Mouse (Mus musculus): ENCODE data around the gene Ugt1a9.

DNA sequence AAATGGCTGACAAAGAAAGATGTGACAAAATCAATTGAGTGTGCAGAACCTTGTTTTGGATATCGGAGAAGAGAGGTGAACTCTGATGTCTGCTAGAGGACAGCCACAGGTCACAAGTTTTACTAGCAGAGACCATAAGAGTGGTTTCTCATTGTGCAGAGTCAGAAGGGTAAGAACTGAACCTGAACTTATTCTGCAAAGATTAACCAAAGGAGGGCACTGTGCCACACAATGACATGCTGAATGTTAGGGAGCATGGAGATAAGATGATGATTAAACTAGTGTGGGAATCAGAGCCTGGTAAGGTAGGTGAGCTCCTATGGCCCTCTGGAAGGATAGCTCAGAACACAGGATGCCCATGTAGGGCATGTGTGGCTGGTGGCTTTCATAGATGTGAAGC, 125.1 kb downstream of the Ugt1a9 start:
- no peak for TF ChIP-seq POLR2A (IDR thresholded peaks at IDR 0.05; ENCODE audit: control insufficient read depth, extremely low read depth, insufficient read depth, low read length, poor library complexity)
- no peak for TF ChIP-seq CTCF (IDR thresholded peaks at IDR 0.05; ENCODE audit: borderline replicate concordance, control insufficient read depth, extremely low read depth, insufficient read depth, low read length, poor library complexity)

All from thymus, adult 2 months (tissue).